8 mouse cellular contexts compared by ENCODE assay signal in genomic region chr15:84192058-84192791, GRCm38 (mm10). TPM values are rescaled to one million over a fixed set of nuclear protein-coding genes. Genes with fewer than 3 reads are reported as not detected.
DNase-seq lines count a peak whose midpoint lies in the region; ATAC-seq and TF ChIP-seq lines count a peak whose summit lies in the region.

Gene Samm50 (plus strand): TSS chr15:84192241.

- H3K4me3 ChIP-seq in forebrain, embryonic 10.5 days: peak within 1 kb of the TSS; percentile 81
- peak within 1 kb of the TSS; percentile 89 for H3K4me3 ChIP-seq in heart, embryonic 15.5 days
- H3K4me3 ChIP-seq in liver, embryonic 14.5 days (ENCODE audit: insufficient read depth in 1 of 2, low read depth in 2 of 2, low read length in 2 of 2): peak within 1 kb of the TSS; percentile 80 to 98
- peak within 1 kb of the TSS; percentile 95 for H3K4me3 ChIP-seq in neural tube, embryonic 11.5 days (ENCODE audit: low read depth, low read length)
- peak within 1 kb of the TSS; percentile 81 for H3K4me3 ChIP-seq in stomach, postnatal 0 days (ENCODE audit: low read depth, low read length)

- H3K36me3 ChIP-seq in forebrain, embryonic 10.5 days (replicated peaks): peaks cover 25% of the 10 kb centered on the region
- peaks cover 18% of the 10 kb centered on the region for H3K36me3 ChIP-seq in heart, embryonic 15.5 days
- peaks cover 12% of the 10 kb centered on the region for H3K36me3 ChIP-seq in liver, embryonic 14.5 days (replicated peaks; ENCODE audit: control insufficient read depth, insufficient read depth, low read depth)
- peaks cover 2% of the 10 kb centered on the region for H3K36me3 ChIP-seq in neural tube, embryonic 11.5 days (ENCODE audit: control insufficient read depth, insufficient read depth, low read length)
- 0 out of 2 replicates have a peak, but pooled peaks cover 5% of the 10 kb centered on the region for H3K36me3 ChIP-seq in stomach, postnatal 0 days (ENCODE audit: control insufficient read depth, insufficient read depth, low read length)

- TF ChIP-seq EP300 in liver, embryonic 14.5 days (IDR thresholded peaks at IDR 0.05; ENCODE audit: low read depth): no peak
- TF ChIP-seq EP300 in stomach, postnatal 0 days (optimal IDR thresholded peaks at IDR 0.05): no peak

- no peaks in the 10 kb centered on the region for H3K9me3 ChIP-seq in forebrain, embryonic 10.5 days
- H3K9me3 ChIP-seq in heart, embryonic 15.5 days (replicated peaks): no peaks in the 10 kb centered on the region
- no peaks in the 10 kb centered on the region for H3K9me3 ChIP-seq in liver, embryonic 14.5 days (ENCODE audit: control insufficient read depth, low read length)
- H3K9me3 ChIP-seq in neural tube, embryonic 11.5 days (ENCODE audit: control insufficient read depth, low read length): no peaks in the 10 kb centered on the region
- no peaks in the 10 kb centered on the region for H3K9me3 ChIP-seq in stomach, postnatal 0 days (ENCODE audit: control insufficient read depth, low read length)

- 4% methylated on average over 48 of the region's 48 CpGs for WGBS in forebrain, embryonic 10.5 days
- 2% methylated on average over 48 of the region's 48 CpGs for WGBS in heart, embryonic 15.5 days
- 5% methylated on average over 48 of the region's 48 CpGs for WGBS in liver, embryonic 14.5 days (ENCODE audit: insufficient replicate concordance)
- 3% methylated on average over 47 of the region's 48 CpGs for WGBS in neural tube, embryonic 11.5 days
- 4% methylated on average over 48 of the region's 48 CpGs for WGBS in stomach, postnatal 0 days

- peak within 1 kb of the TSS; percentile 82 for H3K9ac ChIP-seq in heart, embryonic 15.5 days
- H3K9ac ChIP-seq in liver, embryonic 14.5 days (replicated peaks): peak within 1 kb of the TSS; percentile 71
- peak within 1 kb of the TSS; percentile 92 for H3K9ac ChIP-seq in neural tube, embryonic 11.5 days (ENCODE audit: low read length)
- peak within 1 kb of the TSS; percentile 80 for H3K9ac ChIP-seq in stomach, postnatal 0 days (ENCODE audit: low read length)

- no peaks in the 10 kb centered on the region for H3K27me3 ChIP-seq in forebrain, embryonic 10.5 days (ENCODE audit: poor library complexity, severe bottlenecking)
- no peaks in the 10 kb centered on the region for H3K27me3 ChIP-seq in heart, embryonic 15.5 days
- no peaks in the 10 kb centered on the region for H3K27me3 ChIP-seq in liver, embryonic 14.5 days (ENCODE audit: control insufficient read depth, insufficient read depth, low read length)
- H3K27me3 ChIP-seq in neural tube, embryonic 11.5 days (ENCODE audit: control insufficient read depth, insufficient read depth, low read length): no peaks in the 10 kb centered on the region
- H3K27me3 ChIP-seq in stomach, postnatal 0 days (ENCODE audit: control insufficient read depth, insufficient read depth, low read length): no peaks in the 10 kb centered on the region

- H3K4me2 ChIP-seq in heart, embryonic 15.5 days: peak within 1 kb of the TSS; percentile 73
- peak within 1 kb of the TSS; percentile 75 for H3K4me2 ChIP-seq in liver, embryonic 14.5 days (ENCODE audit: low read depth)
- H3K4me2 ChIP-seq in neural tube, embryonic 11.5 days (ENCODE audit: low read depth): peak within 1 kb of the TSS; percentile 78
- H3K4me2 ChIP-seq in stomach, postnatal 0 days (replicated peaks; ENCODE audit: low read depth): peak within 1 kb of the TSS; percentile 77

- peak within 1 kb of the TSS; percentile 93 for H3K27ac ChIP-seq in forebrain, embryonic 10.5 days
- peak within 1 kb of the TSS; percentile 98 for H3K27ac ChIP-seq in heart, embryonic 15.5 days
- H3K27ac ChIP-seq in liver, embryonic 14.5 days: peak within 1 kb of the TSS; percentile 73
- H3K27ac ChIP-seq in neural tube, embryonic 11.5 days (ENCODE audit: low read depth, low read length): peak within 1 kb of the TSS; percentile 80
- peak within 1 kb of the TSS; percentile 94 for H3K27ac ChIP-seq in stomach, postnatal 0 days (replicated peaks)

- peak; percentile 98 for ATAC-seq in heart, embryonic 15.5 days (replicated peaks; ENCODE audit: insufficient number of reproducible peaks, insufficient read depth, low FRiP score, low read depth)
- peak; percentile 98 for ATAC-seq in liver, embryonic 14.5 days (ENCODE audit: insufficient read depth)
- ATAC-seq in neural tube, embryonic 11.5 days (ENCODE audit: insufficient read depth, low FRiP score, low TSS enrichment): peak; percentile 99
- ATAC-seq in stomach, postnatal 0 days (ENCODE audit: low FRiP score, low TSS enrichment): peak; percentile 98

- TF ChIP-seq CTCF in liver, embryonic 14.5 days (IDR thresholded peaks at IDR 0.05; ENCODE audit: low read depth): peak; percentile 65
- TF ChIP-seq CTCF in stomach, postnatal 0 days (IDR thresholded peaks at IDR 0.05; ENCODE audit: low read depth): peak; percentile 39

- H3K4me1 ChIP-seq in forebrain, embryonic 10.5 days: peaks cover 22% of the 10 kb centered on the region
- H3K4me1 ChIP-seq in heart, embryonic 15.5 days (replicated peaks): peaks cover 14% of the 10 kb centered on the region
- peaks cover 6 to 22% of the 10 kb centered on the region in 2 experiments for H3K4me1 ChIP-seq in liver, embryonic 14.5 days (replicated peaks; ENCODE audit: control insufficient read depth in 2 of 2, insufficient read depth in 2 of 2, low read length in 1 of 2)
- H3K4me1 ChIP-seq in neural tube, embryonic 11.5 days (ENCODE audit: control insufficient read depth, insufficient read depth, low read length): no peaks in the 10 kb centered on the region
- no peaks in the 10 kb centered on the region for H3K4me1 ChIP-seq in stomach, postnatal 0 days (replicated peaks; ENCODE audit: control insufficient read depth, insufficient read depth)

- DNase-seq in CD8-positive naive resting alpha-beta T cell, adult 2 months (ENCODE audit: low read depth in 2 of 2, low spot score in 2 of 2): peak; percentile 85 to 89
- DNase-seq in c-Kit-positive CD71-negative TER-119-negative erythroid progenitor cells, embryonic 14.5 days (ENCODE audit: low read depth): peak; percentile 90
- peak; percentile 93 for DNase-seq in forebrain, embryonic 10.5 days (ENCODE audit: extremely low spot score, low spot score)
- peak; percentile 93 to 96 for DNase-seq in kidney, postnatal 25 days
- DNase-seq in liver, embryonic 14.5 days (ENCODE audit: low read depth in 3 of 3, low spot score in 3 of 3): peak; percentile 90 to 92 (median 91)
- DNase-seq in neural tube, embryonic 11.5 days (ENCODE audit: low spot score): peak; percentile 91
- peak; percentile 93 for DNase-seq in stomach, postnatal 0 days (ENCODE audit: low spot score)

RNA-seq across cellular contexts. Expression of gene Samm50, which starts in this region (rescaled TPM):
- 112 and 113 TPM in 2 replicates for polyA plus RNA-seq in forebrain, embryonic 10.5 days (2016; fragmentation: Nextera tagmentation; extraction: Ambion mirVana)
- 122 and 124 TPM in 2 replicates for polyA plus RNA-seq in heart, embryonic 15.5 days (2015; fragmentation: Nextera tagmentation; extraction: Ambion mirVana)
- 7.5 and 12.3 TPM in 2 replicates for polyA plus RNA-seq in liver, embryonic 14.5 days (2012; rRNA removed)
- 49.3 and 51.8 TPM in 2 replicates for polyA plus RNA-seq in liver, embryonic 14.5 days (2014; fragmentation: Nextera tagmentation; extraction: Ambion mirVana)
- 77.0 and 84.9 TPM in 2 replicates for polyA plus RNA-seq in neural tube, embryonic 11.5 days (2014; fragmentation: Nextera tagmentation; extraction: Ambion mirVana)
- polyA plus RNA-seq in stomach, postnatal 0 days (2015; fragmentation: Nextera tagmentation; extraction: Ambion mirVana): 92.3 and 97.4 TPM in 2 replicates

Comparison
In these comparisons a context has a peak if more than half of its experiments do, and no peak if none do; other contexts are left out.
1. Peak in every context shown above with its lines: DNase-seq, ATAC-seq, H3K4me3 ChIP-seq and H3K27ac ChIP-seq.